Mouse (Mus musculus): Measurements from ENCODE around the gene Tcf19.

The Tcf19 gene

DNA sequence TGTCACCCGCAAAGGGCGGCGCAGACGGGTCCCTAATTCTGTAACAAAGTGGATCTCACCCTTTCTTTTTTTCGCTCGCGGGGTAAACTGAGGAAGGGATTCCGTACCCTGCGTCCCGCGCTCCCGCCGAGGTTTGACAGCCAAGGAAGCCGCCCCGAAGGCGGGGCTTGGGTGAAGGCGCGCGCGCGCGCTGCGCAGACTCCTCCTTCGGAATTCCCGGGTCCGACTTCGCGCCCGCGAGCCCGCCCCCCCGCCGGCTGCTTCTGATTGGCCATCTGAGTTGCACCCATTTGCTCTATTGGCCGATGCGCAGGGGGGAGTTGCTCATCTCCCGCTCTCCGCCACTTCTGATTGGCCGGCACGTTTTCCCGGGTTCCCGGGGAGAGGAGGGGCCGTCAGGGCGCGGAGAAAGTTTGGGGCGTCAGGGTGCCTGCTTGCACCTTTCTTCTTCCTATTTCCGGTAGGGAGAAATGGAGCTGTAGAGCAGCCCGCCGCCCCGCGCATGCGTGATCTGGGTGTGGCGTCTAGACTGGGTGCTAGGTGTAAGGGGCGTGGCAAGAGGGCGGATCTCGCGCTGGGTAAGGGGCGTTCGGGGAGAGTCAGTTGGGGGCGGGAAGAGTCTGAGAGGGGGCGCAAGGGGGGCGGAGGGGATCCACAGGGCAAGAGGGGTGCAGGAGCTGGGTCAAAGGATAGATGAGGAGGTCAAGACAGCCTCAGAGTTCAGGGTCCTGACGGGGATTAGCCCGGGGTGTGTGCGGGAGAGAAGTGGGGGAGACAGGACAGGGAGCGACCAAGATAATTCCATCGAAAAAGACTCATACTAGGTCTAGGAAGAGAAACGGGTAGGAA is at the start of gene Tcf19, which contains the start of gene Cchcr1:
Gene Tcf19, minus strand, starts transcription at position 173 of the 849 bp plus-strand sequence.
Gene Cchcr1, plus strand, starts transcription at position 449 of the 849 bp plus-strand sequence.
- DNase-seq (ENCODE audit: low read depth, low spot score): peak; percentile 98

- no peak for DNase-seq (ENCODE audit: low read depth, low spot score)
Measured at GRCm38 (mm10) chr17:35558216-35558615, 41.6 kb upstream of the Tcf19 start.

GRCm38 (mm10) chr17:35557351-35557750 is 40.7 kb upstream of the Tcf19 start:
- DNase-seq (ENCODE audit: low read depth, low spot score): no peak

DNA sequence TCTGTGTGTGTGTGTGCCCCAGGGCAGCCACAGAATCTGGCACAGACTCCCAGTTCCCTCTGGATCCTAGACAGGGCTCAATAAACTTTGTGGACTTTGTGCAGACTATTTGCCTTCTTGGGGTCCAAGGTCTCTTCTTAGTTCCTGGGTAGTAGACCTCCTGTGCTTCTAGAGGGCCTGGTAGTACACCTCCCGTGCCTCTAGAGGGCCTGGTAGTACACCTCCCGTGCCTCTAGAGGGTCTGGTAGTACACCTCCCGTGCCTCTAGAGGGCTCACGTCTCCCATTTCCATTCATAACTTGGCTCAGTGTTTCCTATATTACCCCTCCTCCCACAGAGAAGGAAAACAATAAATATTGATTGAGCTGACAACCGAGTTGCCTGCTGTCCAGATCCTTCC is 40.2 kb upstream of the Tcf19 start:
- peak; percentile 57 for DNase-seq (ENCODE audit: low read depth, low spot score)

GRCm38 (mm10) chr17:35556186-35556765 is 39.7 kb upstream of the Tcf19 start:
- DNase-seq (ENCODE audit: low read depth, low spot score): no peak

DNA sequence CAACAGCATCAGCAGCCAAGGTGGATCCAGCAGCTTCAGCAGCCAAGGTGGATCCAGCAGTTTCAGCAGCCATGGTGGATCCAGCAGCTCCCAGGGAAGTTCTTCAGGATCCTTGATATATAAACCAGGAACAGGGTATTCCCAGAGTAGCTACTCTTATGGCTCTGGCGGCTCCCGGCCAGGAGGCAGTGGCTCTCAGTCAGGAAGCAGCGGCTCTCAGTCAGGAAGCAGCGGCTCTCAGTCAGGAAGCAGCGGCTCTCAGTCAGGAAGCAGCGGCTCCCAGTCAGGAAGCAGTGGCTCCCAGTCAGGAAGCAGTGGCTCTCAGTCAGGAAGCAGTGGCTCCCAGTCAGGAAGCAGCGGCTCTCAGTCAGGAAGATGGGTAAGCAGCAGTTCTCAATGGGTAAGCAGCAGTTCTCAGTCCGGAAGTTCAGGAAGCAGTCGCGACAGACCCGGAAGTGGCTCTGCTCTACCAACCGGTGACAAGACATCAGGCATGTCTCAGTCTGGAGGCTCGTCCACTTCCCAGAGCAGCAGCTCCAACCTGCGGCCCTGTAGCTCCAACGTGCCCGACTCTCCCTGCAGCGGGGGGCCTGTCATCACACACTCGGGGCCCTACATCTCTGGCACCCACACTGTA is 38.3 kb upstream of the Tcf19 start:
- DNase-seq (ENCODE audit: low read depth, low spot score): no peak

- no peak for DNase-seq (ENCODE audit: low read depth, low spot score)
Measured at GRCm38 (mm10) chr17:35554321-35554720, 37.7 kb upstream of the Tcf19 start.

DNA sequence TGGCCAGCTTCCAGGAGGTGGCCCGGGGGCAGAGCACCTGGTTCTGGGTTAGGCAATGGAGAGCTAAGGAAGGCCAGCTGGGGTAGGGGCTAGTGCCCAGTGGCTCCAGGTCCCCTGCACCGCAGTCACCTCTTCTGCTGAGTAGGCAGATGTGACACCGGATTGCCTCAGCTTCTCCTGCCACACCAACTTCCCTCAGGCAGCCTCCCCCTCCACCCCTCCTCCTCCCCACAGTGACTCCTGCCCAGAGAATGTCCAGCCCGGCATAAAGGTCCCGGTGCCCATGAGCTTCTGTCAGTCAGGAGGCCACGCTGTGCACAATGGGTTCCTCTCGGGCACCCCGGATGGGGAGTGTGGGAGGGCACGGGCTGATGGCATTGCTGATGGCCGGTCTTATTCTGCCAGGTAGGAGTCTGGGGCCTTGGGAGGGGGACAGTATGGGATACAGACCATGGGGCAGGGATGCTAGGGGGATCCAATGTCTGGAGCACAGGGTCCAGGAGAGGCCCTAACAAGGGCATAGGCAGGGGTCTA is 35.3 kb upstream of the Tcf19 start, which contains the start of gene Cdsn:
Gene Cdsn, plus strand, starts transcription at position 248 of the 534 bp plus-strand sequence.
- no peak for DNase-seq (ENCODE audit: low read depth, low spot score)

- no peak for DNase-seq (ENCODE audit: low read depth, low spot score)
Measured at GRCm38 (mm10) chr17:35550871-35551270, 34.2 kb upstream of the Tcf19 start.

DNA sequence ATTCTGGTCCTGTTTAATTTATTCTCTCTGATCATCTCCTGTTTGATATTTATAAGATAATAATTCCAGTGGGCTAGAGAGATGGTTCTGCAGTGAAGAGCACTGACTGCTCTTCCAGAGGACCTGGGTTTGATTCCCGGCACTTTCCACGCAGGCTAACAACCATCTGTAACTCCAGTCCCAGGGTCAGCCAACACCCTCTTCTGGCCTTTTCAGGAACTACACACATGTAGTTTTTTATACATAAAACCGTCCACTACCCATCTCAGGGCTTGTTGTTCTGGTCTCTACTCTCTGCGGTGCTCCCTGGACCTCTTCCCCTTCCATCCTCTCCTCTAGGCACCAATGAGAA is 33.5 kb upstream of the Tcf19 start:
- DNase-seq (ENCODE audit: low read depth, low spot score): no peak

- DNase-seq (ENCODE audit: low read depth, low spot score): no peak
Measured at GRCm38 (mm10) chr17:35549437-35550142, 33.0 kb upstream of the Tcf19 start.

DNA sequence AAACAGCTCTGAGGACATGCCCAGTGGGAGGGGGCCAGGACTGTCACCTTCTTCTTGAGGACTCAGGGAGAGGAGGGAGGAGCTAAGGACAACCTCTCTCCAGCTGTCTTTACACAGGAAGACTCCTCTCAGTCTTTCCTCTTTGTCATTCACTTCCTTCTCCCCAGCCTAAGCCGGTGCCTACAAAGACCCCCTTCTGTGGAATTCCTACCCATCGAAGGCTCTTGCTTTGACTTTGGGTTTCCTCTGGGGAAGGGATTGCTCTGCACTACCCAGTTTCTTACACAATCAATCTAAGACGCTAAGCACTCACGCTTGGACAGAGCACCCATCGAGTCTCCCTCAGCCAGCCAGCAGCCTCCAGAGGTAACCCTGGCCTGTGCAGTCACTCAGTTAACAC is 32.0 kb upstream of the Tcf19 start:
- no peak for DNase-seq (ENCODE audit: low read depth, low spot score)

DNA sequence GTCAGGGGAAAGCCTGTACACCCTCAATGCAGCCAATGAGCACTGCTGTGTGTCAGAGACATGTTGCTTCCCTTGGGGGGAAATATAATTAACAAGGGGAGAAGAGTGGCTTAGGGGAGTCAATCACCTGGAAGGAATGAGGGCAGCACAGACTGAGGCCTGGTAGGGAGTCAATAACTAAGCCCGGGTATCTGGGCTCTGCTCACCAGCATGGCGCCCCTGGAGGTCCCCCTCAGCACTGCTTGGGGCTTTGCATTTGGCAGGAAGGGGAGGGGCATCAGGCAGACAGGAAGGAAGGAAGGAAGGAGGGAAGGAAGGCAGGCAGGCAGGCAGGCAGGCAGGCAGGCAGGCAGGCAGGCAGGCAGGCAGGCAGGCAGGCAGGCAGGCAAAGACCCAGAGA is 30.8 kb upstream of the Tcf19 start:
- DNase-seq (ENCODE audit: low read depth, low spot score): no peak

DNA sequence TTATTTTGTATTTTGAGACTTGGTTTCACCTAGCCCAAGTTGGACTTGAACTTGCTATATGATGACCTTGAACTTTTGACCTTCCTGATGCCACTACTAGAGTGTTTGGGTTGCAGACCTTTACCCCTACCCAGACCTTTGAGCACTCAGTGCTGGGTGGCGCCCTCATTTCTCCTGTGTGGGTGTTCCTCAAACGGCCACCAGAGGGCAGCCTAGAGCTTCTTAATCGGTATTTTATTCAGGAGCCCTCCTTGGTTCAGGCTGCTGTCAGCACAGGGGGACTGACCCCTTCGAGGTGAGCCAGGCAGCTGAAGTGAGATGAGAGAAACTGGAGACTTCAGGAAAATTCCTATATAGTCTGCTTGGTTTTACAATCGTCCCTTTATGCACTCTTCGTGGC is 28.1 kb upstream of the Tcf19 start:
- DNase-seq (ENCODE audit: low read depth, low spot score): peak; percentile 65

DNA sequence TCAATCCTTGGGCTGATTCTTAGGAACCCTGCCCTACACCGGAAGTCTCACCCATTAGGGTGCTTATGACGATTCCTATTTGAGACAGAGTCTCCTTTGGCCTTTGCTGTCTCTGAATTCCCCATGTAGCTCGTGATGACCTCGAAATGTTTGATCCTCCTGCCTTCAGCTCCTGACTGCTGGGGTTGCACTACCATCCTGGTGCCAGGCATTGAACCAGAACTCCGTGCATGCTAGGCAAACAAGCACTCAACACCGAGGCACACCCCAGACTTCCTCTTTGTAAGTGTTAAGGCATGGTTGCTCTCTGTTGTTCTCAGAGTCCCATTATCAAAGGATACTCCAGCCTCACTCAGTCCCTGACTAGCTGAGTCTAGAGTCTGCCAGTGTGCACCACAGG is 27.4 kb upstream of the Tcf19 start:
- no peak for DNase-seq (ENCODE audit: low read depth, low spot score)

DNA sequence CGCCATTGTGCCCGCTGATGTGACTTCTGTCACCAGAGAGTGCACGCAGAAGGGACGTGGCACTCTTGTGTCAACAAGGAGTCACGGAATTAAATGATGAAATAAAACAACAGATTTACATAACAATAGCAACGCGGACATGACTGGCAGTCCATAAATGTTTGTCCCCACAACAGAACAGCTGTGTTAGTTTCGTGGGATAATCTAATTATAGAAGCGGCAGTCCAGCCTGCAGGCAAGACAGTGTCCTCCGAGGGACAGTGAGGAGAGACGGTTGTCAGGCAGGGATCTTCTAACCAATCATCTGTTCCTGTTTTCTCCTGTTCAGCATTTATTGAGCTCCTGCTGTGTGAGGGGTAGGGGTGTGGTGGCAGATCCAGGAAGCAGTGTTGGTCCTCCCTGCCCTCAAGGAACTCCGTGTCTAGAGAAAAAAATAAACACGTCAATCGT is 26.8 kb upstream of the Tcf19 start:
- no peak for DNase-seq (ENCODE audit: low read depth, low spot score)

GRCm38 (mm10) chr17:35542761-35543411 is 26.3 kb upstream of the Tcf19 start:
- no peak for DNase-seq (ENCODE audit: low read depth, low spot score)

GRCm38 (mm10) chr17:35539540-35539939 is 22.9 kb upstream of the Tcf19 start:
- no peak for DNase-seq (ENCODE audit: low read depth, low spot score)

- DNase-seq (ENCODE audit: low read depth, low spot score): no peak
Measured at GRCm38 (mm10) chr17:35538476-35538875, 21.9 kb upstream of the Tcf19 start.

GRCm38 (mm10) chr17:35537421-35537820 is 20.8 kb upstream of the Tcf19 start:
- DNase-seq (ENCODE audit: low read depth, low spot score): no peak

- peak; percentile 78 for DNase-seq (ENCODE audit: low read depth, low spot score)
Measured at GRCm38 (mm10) chr17:35534343-35534742, 17.7 kb upstream of the Tcf19 start.

Measured in mesoderm, embryonic 11.5 days (tissue).